Mouse (Mus musculus): ENCODE results near the gene Cd40lg. TPM values are rescaled to one million over a fixed set of nuclear protein-coding genes. Genes with fewer than 3 reads are reported as not detected.

The Cd40lg gene
- polyA plus RNA-seq (2012; fragmentation: generic; extraction: Trizol), result not detected
- long read RNA-seq, experiment 1, result 0 reads
- long read RNA-seq, experiment 2, result 0 reads

GRCm38 (mm10) chrX:57211876-57212275 is at the start of gene Cd40lg:
Gene Cd40lg, plus strand, starts transcription at chrX:57212143.
- H3ac ChIP-seq (ENCODE audit: control insufficient read depth, insufficient read length, low read depth), result no peak within 1 kb of the TSS
- no peaks in the 10 kb centered on the region for H3K27me3 ChIP-seq (ENCODE audit: control insufficient read depth, insufficient read depth, insufficient read length)
- no peaks in the 10 kb centered on the region for H3K36me3 ChIP-seq (ENCODE audit: control insufficient read depth, insufficient read depth)
- no peaks in the 10 kb centered on the region for H3K79me2 ChIP-seq (ENCODE audit: control insufficient read depth, insufficient read depth)
- TF ChIP-seq CTCF (IDR thresholded peaks at IDR 0.05; ENCODE audit: control insufficient read depth, insufficient read depth, insufficient read length), result no peak
- TF ChIP-seq FOSL1 (IDR thresholded peaks at IDR 0.05; ENCODE audit: insufficient read depth, low read length, poor library complexity, severe bottlenecking), result no peak
- TF ChIP-seq MYOG (IDR thresholded peaks at IDR 0.05; ENCODE audit: control insufficient read depth, extremely low read depth, insufficient read length), result no peak
- no peak for TF ChIP-seq USF1 (IDR thresholded peaks at IDR 0.05; ENCODE audit: low read depth)
- TF ChIP-seq CEBPB (IDR thresholded peaks at IDR 0.05; ENCODE audit: low read depth), result no peak
- no peak for TF ChIP-seq MAX (IDR thresholded peaks at IDR 0.05)
- TF ChIP-seq MYOD1 (IDR thresholded peaks at IDR 0.05; ENCODE audit: control insufficient read depth, insufficient read length, low read depth), result no peak
- no peaks in the 10 kb centered on the region for H3K79me3 ChIP-seq (ENCODE audit: low read depth)
- no peak within 1 kb of the TSS for H3K4me3 ChIP-seq (ENCODE audit: insufficient read depth, poor library complexity, severe bottlenecking)

DNA sequence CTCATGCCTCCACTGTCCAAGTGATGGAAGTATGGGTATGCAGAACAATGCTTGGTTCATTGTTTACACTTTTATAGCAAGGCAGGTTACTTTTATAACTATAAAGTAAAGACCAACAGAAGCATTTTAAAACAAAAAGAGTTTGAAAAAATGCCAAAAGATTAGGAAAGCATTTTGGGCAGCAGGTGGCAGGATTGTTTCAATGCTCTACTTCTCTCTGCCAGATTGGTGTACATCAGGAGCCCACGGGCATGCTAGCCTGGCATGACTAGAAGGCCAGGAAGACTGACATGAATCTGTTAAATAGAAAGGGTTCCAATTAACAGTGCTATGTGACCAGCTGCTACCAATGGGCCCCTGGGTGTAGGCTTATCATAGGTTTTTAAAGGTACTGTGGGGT is 45.4 kb upstream of the Cd40lg start:
- TF ChIP-seq MYOD1 (IDR thresholded peaks at IDR 0.05; ENCODE audit: control insufficient read depth, insufficient read length, low read depth) (no peak), FOSL1 (IDR thresholded peaks at IDR 0.05; ENCODE audit: insufficient read depth, low read length, poor library complexity, severe bottlenecking) (no peak), USF1 (IDR thresholded peaks at IDR 0.05; ENCODE audit: low read depth) (no peak), MAX (IDR thresholded peaks at IDR 0.05) (no peak), CTCF (IDR thresholded peaks at IDR 0.05; ENCODE audit: control insufficient read depth, insufficient read depth, insufficient read length) (no peak), CEBPB (IDR thresholded peaks at IDR 0.05; ENCODE audit: low read depth) (no peak), MYOG (IDR thresholded peaks at IDR 0.05; ENCODE audit: control insufficient read depth, extremely low read depth, insufficient read length) (no peak)
- Histone ChIP-seq H3K36me3 (ENCODE audit: control insufficient read depth, insufficient read depth) (no peaks in the 10 kb centered on the region), H3K4me3 (ENCODE audit: insufficient read depth, poor library complexity, severe bottlenecking) (no peak overlapping the region), H3ac (ENCODE audit: control insufficient read depth, insufficient read length, low read depth) (no peak overlapping the region), H3K27me3 (ENCODE audit: control insufficient read depth, insufficient read depth, insufficient read length) (no peaks in the 10 kb centered on the region), H3K79me3 (ENCODE audit: low read depth) (no peaks in the 10 kb centered on the region), H3K79me2 (ENCODE audit: control insufficient read depth, insufficient read depth) (no peaks in the 10 kb centered on the region)

DNA sequence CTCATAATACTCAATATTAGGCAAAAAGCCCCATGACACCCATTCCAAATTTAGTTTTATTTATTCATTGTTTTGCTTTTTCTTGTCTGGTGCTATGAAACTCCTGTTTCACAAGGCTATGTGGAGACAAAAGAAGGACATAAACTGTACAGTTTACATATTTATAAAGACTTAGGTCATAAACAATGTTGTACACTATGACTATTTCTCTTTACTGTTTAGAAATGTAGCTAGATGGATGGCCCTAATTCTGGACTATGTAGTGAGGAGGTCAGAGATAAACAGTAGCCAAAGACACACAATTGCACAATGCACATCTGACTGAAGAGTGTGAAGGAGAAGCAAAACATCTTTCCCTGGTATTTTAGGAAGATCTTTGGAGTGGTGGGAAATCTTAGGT is 40.7 kb upstream of the Cd40lg start:
- Histone ChIP-seq H3ac (ENCODE audit: control insufficient read depth, insufficient read length, low read depth) (no peak overlapping the region), H3K79me2 (ENCODE audit: control insufficient read depth, insufficient read depth) (no peaks in the 10 kb centered on the region), H3K27me3 (ENCODE audit: control insufficient read depth, insufficient read depth, insufficient read length) (no peaks in the 10 kb centered on the region)

GRCm38 (mm10) chrX:57177225-57177779 is 34.6 kb upstream of the Cd40lg start:
- Histone ChIP-seq H3K79me2 (ENCODE audit: control insufficient read depth, insufficient read depth) (no peaks in the 10 kb centered on the region), H3K4me3 (ENCODE audit: insufficient read depth, poor library complexity, severe bottlenecking) (no peak overlapping the region), H3K27me3 (ENCODE audit: control insufficient read depth, insufficient read depth, insufficient read length) (no peaks in the 10 kb centered on the region), H3ac (ENCODE audit: control insufficient read depth, insufficient read length, low read depth) (no peak overlapping the region), H3K79me3 (ENCODE audit: low read depth) (no peaks in the 10 kb centered on the region), H3K36me3 (ENCODE audit: control insufficient read depth, insufficient read depth) (no peaks in the 10 kb centered on the region)
- TF ChIP-seq CEBPB (IDR thresholded peaks at IDR 0.05; ENCODE audit: low read depth), result no peak
- TF ChIP-seq MYOD1 (IDR thresholded peaks at IDR 0.05; ENCODE audit: control insufficient read depth, insufficient read length, low read depth), result no peak
- no peak for TF ChIP-seq USF1 (IDR thresholded peaks at IDR 0.05; ENCODE audit: low read depth)
- no peak for TF ChIP-seq CTCF (IDR thresholded peaks at IDR 0.05; ENCODE audit: control insufficient read depth, insufficient read depth, insufficient read length)
- TF ChIP-seq MYOG (IDR thresholded peaks at IDR 0.05; ENCODE audit: control insufficient read depth, extremely low read depth, insufficient read length), result no peak
- no peak for TF ChIP-seq MAX (IDR thresholded peaks at IDR 0.05)
- TF ChIP-seq FOSL1 (IDR thresholded peaks at IDR 0.05; ENCODE audit: insufficient read depth, low read length, poor library complexity, severe bottlenecking), result no peak

More for the DNA sequence above, 40.7 kb upstream of the Cd40lg start:
- Histone ChIP-seq H3K4me3 (ENCODE audit: insufficient read depth, poor library complexity, severe bottlenecking) (no peak overlapping the region), H3K36me3 (ENCODE audit: control insufficient read depth, insufficient read depth) (no peaks in the 10 kb centered on the region), H3K79me3 (ENCODE audit: low read depth) (no peaks in the 10 kb centered on the region)
- TF ChIP-seq MYOD1 (IDR thresholded peaks at IDR 0.05; ENCODE audit: control insufficient read depth, insufficient read length, low read depth) (no peak), USF1 (IDR thresholded peaks at IDR 0.05; ENCODE audit: low read depth) (no peak), MYOG (IDR thresholded peaks at IDR 0.05; ENCODE audit: control insufficient read depth, extremely low read depth, insufficient read length) (no peak), CTCF (IDR thresholded peaks at IDR 0.05; ENCODE audit: control insufficient read depth, insufficient read depth, insufficient read length) (no peak), FOSL1 (IDR thresholded peaks at IDR 0.05; ENCODE audit: insufficient read depth, low read length, poor library complexity, severe bottlenecking) (no peak), MAX (IDR thresholded peaks at IDR 0.05) (no peak), CEBPB (IDR thresholded peaks at IDR 0.05; ENCODE audit: low read depth) (no peak)

DNA sequence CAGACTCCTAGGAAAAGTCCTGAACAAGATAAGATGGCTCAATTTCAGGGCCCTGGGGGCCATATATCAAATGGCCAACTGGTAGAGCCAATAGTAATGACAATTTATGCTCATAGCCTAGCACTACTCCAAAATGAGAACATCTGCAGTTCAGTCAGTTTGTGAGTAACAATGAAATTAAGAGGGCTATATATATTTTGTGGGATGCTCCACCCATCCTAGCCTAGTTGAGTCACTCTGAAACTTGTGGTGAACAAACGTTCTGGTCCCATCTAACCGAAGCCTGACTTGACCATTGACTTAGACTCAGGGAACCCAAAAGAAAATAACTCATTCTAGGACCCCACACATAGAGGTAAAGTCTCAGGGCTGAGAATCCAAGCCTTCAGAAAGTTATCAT is 29.5 kb upstream of the Cd40lg start:
- Histone ChIP-seq H3K27me3 (ENCODE audit: control insufficient read depth, insufficient read depth, insufficient read length) (no peaks in the 10 kb centered on the region), H3ac (ENCODE audit: control insufficient read depth, insufficient read length, low read depth) (no peak overlapping the region)
- TF ChIP-seq MAX (IDR thresholded peaks at IDR 0.05) (no peak), MYOD1 (IDR thresholded peaks at IDR 0.05; ENCODE audit: control insufficient read depth, insufficient read length, low read depth) (no peak), USF1 (IDR thresholded peaks at IDR 0.05; ENCODE audit: low read depth) (no peak), FOSL1 (IDR thresholded peaks at IDR 0.05; ENCODE audit: insufficient read depth, low read length, poor library complexity, severe bottlenecking) (no peak), MYOG (IDR thresholded peaks at IDR 0.05; ENCODE audit: control insufficient read depth, extremely low read depth, insufficient read length) (no peak), CEBPB (IDR thresholded peaks at IDR 0.05; ENCODE audit: low read depth) (no peak), CTCF (IDR thresholded peaks at IDR 0.05; ENCODE audit: control insufficient read depth, insufficient read depth, insufficient read length) (no peak)

More for the DNA sequence above, 29.5 kb upstream of the Cd40lg start:
- H3K79me2 ChIP-seq (ENCODE audit: control insufficient read depth, insufficient read depth), result no peaks in the 10 kb centered on the region
- no peaks in the 10 kb centered on the region for H3K36me3 ChIP-seq (ENCODE audit: control insufficient read depth, insufficient read depth)
- H3K79me3 ChIP-seq (ENCODE audit: low read depth), result no peaks in the 10 kb centered on the region
- no peak overlapping the region for H3K4me3 ChIP-seq (ENCODE audit: insufficient read depth, poor library complexity, severe bottlenecking)
